Mouse (Mus musculus) spleen, postnatal 14 days (tissue): ENCODE data around the gene Snx8.

Experiments
- DNase-seq, 2 experiments: peaks; one replicate each; pipeline ENCODE4 v3.0.0; 2021 to 2022; ENCODE audit warnings: low spot score in 2 of 2

Snx8 gene

DNA sequence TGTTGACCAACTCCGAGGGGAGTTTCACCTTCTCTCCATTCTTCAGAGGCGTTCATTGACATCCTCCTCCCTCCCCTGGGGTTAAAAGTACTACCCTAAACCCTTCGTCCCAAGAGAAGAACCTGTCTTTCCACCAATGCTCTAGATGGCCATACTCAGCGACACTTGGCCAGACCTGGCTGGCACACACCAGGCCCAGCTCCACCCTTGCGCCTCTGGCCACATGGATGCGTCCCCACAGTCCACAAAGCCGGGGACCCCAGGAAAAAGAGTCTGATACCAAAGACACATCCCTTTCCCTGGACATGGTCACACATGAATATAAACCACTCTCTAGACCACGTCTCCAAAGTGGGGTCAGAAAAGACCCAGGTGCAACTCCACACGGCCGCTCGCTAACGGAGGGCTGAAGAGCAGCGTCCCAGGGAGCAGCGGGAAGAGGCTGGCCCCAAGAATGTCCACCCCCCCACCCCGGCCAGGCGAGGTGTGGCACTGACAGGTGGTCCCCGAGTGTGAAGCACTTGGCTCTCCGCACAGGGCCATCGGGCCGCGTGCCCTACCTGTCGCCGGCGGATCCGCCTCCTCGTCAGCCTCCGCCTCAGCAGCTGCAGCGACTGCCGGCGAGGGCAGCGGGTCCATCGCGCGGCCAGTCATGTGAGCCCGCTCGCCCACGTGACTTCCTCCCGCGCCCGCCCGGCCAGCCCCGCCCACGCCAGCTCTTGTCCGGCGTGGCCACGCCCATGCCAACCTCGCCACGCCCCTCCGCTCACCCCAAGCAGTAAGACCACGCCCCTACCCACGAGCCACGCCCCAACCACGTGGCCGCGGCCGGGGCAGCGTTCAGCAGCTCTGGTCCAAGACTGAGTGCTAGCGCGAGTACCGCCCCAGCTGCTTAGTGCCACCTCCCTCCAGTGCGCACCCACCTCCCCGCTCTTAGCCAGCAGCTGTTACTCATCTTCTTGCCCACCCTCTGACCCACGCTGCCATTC lies at the start of gene Snx8:
Gene Snx8, minus strand, starts transcription at position 675 of the 989 bp plus-strand sequence.
- DNase-seq = peak; percentile 96 to 97

DNA sequence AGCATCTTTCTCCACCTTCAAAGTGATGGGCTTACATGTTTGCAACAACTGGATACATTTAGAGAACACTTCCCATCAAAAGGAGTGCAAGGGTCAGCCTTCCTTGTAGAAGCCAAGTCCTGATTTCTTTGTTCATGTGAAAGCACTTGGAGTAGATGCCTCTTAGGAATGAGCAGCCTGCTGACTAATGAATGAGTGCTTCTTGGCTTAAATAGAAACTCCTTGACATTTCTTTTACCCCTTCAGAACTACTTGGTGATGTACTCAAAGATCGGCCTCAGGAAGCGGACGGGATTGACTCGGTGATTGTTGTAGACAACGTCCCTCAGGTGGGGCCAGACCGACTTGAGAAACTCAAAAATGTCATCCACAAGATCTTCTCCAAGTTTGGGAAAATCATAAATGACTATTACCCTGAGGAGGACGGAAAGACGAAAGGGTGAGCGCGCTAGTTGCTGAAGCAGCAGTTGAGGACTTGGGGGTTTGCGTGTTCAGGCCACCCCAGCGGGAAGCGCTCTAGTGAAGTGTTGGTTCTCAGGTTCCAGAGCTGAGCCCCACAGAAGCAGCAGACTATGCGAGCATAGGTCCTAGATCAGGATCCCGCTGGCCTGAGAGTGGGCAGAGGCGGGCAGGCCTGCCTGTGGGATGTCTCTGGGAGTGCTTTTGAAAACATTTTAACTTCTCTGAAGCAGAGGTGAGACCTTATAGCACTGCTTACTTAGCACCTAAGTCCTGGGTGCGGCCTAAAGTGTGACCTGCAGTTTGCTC lies 36.1 kb upstream of the Snx8 start:
- DNase-seq = no peak

DNA sequence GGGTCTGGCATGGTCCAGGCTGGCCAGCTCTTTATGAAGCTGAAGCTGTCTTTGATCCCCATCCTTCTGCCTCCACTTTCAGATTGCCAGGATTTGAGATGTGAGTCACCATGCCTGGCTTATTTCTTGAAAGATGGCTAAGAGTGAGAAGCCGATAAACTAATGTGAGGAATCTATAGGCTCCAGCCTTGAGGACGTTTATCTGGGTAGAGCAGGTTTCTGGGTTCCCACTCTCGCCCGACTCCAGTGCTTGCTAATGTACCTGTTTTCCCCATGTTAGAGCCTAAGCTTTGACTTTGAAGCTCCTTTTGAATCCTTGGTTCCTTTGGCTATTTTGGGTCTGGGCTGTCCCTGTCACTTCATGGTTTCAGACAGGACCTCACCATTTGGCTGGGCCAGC lies 31.6 kb upstream of the Snx8 start:
- no peak for DNase-seq

DNA sequence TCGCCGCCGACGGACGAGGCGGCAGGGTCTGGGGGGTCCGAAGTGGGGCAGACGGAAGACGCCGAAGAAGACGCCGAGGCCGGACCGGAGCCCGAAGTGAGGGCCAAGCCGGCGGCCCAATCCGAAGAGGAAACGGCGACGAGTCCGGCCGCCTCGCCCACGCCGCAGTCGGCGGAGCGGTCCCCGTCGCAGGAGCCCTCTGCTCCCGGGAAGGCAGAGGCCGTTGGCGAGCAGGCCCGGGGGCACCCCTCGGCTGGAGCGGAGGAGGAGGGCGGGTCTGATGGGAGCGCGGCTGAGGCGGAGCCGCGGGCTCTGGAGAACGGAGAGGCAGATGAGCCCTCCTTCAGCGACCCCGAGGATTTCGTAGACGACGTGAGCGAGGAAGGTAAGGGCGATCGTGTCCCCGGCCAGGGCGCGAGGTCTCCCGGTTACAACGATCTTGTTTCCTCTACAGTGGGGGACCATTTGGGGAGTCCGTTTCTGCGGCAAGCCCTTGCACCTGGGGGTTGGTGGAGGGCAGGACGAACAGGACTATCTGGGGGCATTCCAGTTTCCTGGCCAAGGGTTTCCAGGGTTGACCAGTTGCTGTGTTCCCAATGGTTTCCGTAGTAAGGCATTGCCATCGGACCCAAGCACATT lies 30.5 kb upstream of the Snx8 start:
- DNase-seq = peak; percentile 31 to 46

DNA sequence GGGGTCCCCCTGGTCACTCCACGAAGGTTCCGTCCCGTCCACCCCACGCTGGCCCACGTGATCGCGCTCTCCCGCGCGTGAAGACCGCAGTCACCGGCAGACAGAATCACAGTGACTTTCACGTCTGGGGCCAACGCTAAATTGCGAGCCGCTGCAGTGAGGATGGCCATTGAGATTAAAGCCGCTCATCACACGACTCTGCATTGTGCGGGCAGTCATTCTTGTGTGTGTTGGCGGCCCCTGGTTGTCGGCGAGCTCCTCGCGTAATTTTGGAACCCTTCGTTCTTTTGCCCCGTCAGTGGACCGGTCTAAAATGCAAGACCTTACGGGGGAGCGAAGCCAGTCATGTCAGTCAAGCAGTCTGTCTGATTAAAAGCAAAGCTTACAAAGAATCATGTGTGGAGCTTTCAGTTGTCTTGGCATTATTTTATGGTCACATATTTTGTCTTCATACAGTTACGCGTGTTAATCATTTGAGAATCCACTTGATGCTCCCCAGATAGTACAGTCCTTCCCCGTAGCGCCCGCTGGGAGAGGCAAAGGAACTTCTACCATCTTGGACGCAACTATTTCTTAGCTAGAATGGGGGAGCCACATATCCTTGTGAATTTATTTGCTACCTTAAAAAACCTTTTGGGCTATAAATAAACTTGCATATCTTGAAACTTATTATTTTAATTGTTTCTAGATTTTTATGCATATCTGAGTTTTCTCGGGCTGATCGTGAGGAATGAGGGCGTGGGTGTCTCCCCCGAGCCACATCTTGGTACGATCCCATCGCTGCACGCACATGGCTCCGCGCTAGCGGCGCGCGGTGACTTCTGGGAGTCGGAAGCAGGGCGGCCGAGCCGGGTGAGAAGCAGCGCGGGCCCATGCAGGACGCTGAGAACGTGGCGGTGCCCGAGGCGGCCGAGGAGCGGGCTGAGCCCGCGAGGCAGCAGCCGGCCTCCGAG lies 29.7 kb upstream of the Snx8 start, which contains the start of gene Eif3b:
Gene Eif3b, plus strand, starts transcription at position 840 of the 953 bp plus-strand sequence.
- DNase-seq = peak; percentile 79 to 85

DNA sequence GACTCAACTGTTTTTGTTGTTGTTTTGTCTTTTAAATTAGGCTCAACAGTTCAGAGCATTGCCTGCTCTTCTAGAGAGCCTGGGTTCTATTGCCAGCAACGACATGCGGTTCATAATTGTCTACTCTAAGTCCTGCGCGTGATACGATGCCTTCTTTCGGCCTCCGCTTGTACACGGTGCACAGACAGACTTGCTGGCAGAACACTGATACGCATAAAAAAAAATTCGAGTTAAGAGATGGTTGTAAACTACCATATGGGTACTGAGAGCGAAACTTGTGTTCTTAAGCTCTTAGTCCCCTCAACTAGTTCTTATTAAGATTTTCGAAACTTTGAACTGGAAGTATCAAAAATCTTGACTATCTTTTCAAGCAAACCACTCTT lies 29.0 kb upstream of the Snx8 start:
- no peak for DNase-seq

DNA sequence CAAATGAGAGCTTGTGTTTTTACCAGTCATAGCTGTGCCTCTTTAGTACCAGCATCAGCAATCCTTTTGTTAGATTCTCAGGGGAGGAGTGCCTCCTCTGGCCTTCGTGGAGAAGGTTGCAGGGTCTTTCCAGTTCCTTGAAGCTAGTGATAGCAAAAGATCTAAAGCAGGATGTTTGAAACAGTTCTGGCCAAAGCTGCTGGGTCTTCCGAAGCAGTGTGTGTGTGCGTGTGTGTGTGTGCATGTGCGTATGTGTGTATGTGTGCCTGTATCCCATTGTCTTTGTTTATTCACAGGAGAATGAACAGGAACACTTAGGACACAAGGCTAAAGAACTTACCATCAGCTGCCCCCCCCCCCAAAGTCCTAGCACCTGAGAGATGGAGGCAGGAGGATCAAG lies 25.6 kb upstream of the Snx8 start:
- DNase-seq = no peak

DNA sequence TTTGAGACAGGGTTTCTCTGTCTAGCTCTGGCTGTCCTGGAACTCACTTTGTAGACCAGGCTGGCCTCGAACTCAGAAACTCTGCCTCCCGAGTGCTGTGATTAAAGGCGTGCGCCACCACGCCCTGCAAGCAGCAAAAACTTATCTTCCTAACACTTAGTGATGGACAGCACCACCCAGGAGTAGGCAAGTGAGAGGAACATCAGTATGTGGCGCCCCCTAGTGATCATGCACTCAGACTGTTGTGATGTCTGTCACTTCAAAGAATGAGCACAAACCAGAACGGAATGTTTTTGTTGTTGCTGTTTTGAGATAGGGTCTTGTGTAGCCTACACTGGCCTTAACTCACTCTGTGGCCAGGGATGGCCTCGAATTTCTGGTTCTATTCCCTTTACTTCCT lies 22.3 kb upstream of the Snx8 start:
- peak in 1 of 2 experiments; percentile 58 for DNase-seq

DNA sequence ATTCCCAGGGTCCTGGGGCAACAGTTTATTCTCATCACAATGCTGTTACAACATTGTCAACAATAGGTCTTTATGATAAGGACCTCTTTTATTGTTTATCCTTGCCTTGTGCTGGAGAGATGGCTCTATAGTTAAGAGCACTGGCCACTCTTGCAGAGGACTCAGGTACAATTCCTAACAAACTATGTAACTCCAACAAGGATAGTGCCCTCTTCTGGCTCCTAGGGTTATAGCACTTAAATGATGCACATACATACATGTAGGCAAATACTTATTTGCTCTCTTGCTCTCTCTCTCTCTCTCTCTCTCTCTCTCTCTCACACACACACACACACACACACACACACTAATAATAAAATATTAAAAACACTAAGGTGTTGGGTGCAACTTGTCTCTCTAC lies 19.7 kb upstream of the Snx8 start:
- no peak for DNase-seq

DNA sequence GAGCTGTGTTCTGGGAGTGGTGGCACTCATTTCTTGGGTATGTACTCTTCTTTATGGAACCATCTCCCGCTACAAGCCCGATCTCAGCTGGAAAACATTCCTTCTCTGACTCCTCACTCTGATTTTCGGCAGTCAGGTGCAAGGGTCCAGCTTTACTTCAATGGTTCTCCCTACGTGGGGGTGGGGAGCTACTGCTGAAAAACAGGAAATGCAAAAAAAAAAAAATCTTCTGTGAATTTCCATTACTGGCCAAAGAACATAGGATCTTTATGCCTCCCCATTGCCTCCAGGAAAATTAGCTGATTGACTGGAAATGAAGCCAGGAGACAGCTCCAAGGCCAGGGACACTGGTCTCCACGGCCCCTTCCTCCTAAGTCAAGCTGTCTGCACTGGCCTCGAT lies 17.6 kb upstream of the Snx8 start:
- no peak for DNase-seq

DNA sequence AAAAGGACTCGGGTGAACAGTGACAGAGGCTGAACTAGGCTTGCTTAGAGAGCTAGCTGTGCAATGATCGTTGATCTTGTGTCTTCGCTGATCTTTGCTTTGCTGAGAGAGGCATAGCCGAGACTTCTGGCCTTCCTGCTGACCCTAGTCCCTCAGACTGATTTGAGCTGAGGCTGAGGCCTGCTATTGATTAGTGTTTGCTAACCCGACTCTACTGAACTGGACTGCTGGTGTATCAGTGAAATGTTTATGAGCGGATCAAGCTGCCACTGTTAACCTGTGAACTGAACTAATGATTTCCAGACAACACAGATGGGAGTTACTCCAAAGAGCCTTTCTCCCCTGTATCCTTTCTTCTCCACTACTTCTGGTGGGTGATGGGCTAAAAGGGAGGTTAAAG lies 16.1 kb upstream of the Snx8 start:
- no peak for DNase-seq

DNA sequence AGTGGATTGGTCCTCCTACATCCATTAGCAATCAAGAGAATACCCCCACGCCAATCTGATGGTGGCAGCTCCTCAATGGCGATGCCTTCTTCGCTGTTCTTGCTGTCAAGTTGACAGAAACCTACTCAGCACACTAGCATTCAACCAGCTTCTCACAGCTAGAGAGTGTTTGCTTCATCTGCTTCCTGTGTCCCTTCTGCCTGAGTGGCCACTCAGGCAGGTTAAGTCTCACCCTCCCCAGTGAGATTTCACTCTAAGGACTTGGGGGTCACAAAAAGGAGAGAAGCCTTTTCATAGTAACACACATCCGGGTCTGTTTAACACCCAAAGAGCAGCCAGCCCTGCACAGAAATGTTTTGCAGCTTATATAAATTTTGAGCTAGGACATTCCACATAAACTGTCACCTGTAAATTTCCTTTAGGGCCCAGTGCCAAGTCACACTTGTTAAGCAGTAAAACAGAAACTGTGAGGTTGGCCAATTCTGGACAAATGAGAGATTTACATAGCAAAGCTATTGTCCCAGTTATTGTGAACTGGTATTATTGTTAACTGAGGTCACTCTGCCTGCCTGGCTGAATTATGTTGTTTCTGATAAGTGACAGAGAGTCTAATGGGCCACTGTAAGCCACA lies 13.7 kb upstream of the Snx8 start:
- no peak for DNase-seq

DNA sequence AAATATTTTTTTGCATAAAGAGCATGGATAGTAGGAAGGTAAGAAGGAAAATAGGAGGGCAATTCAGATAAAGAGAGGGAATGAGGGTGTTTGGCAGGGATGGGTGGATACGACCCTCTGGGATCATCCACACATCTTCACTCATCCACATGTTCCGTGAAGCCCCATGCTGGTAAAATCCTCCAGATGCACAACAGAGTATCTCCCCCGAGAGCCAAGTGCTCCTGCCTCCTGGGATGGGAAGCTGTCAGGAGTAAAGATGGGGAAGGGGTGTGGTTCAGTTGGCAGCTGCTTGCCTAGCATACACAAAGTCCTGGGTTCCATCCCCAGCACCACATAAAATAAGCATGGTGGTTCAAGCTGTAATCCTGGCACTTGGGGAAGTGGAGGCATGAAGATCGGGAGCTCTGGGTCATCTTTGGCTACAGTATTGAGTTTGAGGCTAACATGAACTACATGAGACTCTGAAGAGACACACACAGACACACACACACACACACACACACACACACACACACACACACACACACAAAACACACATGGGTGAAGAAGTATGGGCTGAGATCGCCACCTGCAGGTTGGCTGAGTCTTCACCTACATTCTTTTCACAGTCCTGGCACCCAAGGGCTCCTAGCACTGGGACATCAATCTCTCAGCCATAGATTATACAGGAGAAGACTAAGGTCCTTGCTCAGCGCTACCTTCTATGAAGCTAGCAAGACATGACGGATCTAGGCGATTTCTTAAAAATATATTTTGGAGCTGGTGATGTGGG lies 7.3 kb upstream of the Snx8 start:
- no peak for DNase-seq

DNA sequence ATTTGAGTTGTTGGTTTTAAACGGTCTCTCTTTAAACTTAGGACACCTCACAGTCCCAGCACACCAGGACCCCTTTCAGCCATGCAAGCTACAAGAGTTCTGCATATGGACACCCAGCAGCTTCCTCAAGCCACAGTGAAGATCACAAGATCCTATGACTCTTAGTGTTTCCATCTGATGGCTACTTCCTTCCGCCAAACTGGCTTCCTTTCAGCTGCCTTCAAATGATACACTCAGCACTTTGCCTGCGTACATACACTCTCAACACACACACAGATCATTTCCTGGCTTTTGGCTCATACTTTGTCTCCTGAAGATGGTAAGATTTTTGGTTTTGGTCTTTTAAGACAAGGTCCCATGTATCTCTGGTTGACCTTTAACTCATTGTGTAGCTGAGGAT lies 3.6 kb upstream of the Snx8 start:
- no peak for DNase-seq

DNA sequence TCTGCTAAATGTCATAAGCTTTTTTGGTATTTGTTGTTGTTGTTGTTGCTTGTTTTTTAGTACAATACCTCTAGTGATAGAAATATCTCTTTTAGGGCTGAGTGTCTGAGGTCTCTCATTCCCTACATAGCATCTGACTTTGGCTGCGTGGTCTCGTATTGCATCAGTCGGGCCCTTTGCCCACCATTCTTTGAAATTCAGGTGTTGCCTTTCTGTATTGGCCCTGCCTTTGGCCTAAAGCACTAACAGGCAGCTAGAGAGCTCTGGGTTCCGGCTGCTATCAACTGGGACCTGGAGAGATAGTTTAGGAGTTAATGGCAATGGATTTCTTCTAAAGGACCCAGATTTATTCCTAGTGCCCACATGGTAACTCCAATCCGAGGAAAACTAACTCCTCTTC lies 2.9 kb upstream of the Snx8 start:
- DNase-seq = no peak

DNA sequence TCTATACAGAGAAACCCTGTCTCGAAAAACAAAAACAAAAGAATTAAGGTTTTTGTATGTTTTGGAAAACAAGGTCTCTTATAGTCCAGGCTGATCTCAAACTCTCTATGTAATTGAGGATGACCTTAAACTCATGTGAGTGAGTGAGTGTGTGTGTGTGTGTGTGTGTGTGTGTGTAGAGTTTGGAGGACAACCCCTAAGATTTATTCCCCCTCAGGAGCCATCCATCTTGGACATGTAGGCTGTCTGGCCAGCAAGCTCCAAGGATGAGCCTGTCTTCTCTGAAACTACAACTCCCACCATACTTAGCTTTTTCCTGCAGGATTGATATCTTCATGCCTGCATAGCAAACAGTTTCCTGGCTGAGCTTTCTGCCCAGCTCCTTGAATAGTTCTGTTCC lies 2.4 kb upstream of the Snx8 start:
- no peak for DNase-seq

DNA sequence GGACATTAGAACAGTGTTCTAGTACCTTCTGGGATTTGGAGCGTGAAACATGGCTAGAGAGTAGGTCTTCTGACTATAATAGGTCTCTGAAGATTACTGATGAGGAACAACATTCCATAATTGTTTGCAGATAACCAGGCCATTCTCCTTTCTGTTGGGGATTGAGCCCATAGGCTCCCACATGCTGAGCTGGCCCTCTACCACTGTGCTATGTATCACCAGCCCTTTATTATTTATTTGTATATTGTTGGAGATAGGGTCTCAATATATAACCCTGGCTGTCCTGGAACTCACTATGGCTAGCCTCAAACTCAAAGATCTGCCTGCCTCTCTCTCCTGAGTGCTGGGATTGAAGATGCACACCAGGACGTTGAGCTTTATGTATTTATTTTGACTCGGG lies 585 bp upstream of the Snx8 start:
- no peak for DNase-seq

DNA sequence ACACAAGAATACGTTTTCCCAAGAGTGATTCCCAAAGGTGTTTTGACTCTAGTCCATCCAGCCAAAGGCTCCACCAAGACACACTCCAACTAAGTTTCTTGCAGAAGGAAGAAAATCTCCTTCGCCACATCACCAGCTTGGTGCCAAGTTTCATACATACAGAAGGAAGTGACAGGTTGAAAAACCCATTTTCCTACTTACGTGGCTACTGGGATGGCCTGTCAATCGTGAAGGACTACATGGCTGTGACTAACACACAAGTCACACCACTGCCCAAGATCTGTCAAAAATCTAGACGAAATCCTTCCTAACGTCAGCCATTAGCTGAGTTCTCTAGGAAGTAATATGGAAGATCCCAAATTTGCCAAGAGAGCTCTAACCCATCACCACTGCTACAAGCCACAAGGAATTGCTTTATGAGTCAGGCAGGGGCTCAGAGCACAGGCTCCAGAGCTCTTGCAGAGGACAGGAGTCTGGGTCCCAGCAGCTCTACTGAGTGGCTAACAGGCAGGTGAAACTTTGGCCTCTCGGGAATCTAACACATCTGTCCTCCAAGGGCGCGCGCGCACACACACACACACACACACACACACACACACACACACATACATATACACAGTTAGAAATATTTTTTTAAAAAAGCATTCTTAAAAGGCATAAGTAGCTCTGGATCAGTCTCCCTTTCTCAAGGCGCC lies 1.1 kb downstream of the Snx8 start:
- DNase-seq = no peak

DNA sequence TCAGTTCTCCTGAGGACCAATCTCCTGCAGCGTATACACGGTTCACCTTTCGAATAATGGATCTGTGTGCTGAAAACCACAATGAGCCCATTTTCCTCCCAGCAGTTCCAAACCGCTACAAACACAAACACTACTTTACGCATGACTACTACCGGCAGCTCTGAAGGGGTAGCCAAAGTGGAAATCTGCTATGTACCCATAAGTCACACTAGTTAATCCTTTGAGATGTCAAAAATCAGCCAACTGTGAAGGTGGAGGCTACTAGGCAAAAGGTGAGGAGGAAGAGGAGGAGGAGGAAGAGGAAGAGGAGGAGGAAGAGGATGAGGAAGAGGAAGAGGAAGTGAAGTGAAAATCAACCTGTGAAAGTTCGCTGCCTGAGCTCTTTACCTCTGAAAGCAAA lies 1.8 kb downstream of the Snx8 start:
- DNase-seq = no peak
